Mouse (Mus musculus): ENCODE data around the gene Esrrg.

Esrrg gene

DNA sequence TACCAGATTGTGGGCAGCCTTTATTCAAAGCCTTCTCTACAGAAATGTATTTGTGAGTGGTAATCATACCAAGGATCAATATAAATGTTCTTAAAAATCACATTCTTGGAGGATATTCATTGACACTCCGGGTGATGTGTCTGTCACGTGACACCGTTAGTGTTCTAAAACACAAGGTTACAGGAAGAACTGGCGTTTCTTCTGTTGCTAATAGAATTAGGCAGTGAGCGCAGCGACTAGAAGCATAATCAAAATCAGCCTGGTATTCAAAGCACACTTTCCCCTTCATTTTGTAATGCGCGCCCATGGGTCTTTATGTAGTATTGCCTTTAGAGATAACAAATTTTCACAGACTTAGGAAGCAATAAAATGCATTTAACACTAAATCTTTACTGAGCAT, 420.6 kb downstream of the Esrrg start:
- TF ChIP-seq GATA4 (IDR thresholded peaks at IDR 0.05; ENCODE audit: insufficient replicate concordance, low read length), result no peak

DNA sequence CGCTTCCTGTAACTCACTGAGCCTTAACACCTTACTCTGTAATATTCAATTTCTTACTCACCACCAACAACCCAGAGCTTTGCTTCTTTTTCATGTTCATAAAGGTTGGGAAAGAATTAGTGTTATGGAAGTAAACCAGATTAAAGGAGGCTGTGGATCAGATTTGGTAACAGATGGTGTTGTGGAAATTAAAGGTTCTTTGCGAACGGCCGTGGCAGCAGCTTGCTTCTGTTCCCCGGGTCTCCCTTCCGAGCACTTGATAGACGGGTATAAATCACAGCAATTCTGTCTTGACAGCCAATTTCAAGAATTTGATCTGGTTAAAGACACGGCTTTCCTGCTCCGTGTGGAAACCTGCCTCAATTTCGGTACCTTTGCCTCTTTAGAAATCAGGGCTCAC, 421.5 kb downstream of the Esrrg start:
- no peak for TF ChIP-seq GATA4 (IDR thresholded peaks at IDR 0.05; ENCODE audit: insufficient replicate concordance, low read length)

DNA sequence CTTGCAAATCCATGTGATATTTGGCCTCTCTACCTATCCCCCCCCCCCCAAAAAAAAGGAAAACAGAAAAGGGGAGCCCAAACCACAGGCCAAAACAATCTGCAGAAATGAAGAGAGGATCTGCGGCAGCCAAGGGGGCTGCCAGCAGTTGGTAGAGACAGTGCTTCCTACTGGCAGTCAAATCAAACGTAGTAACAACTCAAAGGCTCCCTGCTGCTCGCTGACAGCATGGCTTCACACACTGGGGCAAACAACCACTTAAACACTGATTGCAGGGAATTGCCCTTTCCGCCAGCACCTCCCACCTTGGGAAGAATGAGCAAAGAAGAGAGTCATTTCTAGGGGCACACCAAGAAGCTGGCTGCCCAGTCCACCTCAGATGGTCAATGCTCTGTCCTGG, 422.7 kb downstream of the Esrrg start:
- TF ChIP-seq GATA4 (IDR thresholded peaks at IDR 0.05; ENCODE audit: insufficient replicate concordance, low read length), result no peak

DNA sequence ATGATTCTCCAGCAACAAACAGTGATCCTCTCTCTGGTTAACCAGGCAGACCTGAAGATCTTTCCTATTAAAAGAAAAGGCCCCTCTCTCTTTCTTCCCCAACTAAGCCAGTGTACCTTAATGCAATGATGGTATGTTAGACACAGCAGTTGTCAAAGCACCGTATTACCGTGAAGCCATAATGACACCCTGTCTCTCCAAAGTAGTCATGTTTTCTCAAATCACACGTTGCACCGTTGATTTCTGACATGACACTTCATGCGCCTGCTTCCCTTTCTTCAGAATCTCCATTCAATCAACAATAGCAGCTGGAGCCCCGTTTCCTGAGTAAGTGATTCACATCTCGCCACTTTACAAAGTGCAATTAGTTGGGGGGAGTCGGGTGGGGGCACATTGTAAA, 427.4 kb downstream of the Esrrg start:
- no peak for TF ChIP-seq GATA4 (IDR thresholded peaks at IDR 0.05; ENCODE audit: insufficient replicate concordance, low read length)

DNA sequence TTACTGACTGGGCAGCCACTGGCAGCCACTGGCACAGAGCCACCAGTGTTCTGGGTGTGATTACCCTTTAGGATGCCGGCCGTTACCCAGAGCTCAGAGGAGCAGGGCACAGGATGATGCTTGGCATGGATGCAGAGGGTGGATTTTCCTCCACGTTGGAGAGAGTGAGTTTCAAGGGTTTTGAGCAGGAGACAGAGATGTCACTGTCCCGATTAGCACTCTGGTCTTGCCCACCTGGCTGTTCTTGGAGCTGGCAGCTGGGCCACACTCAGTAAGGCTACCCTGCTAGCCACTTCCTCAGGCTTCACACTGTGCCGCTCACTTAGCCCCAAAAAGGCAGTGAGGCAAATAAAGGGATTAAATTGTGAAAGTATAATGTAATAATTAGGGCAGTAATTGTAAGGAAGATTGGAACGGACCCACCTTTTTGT, 438.1 kb downstream of the Esrrg start:
- no peak for TF ChIP-seq GATA4 (IDR thresholded peaks at IDR 0.05; ENCODE audit: insufficient replicate concordance, low read length)

DNA sequence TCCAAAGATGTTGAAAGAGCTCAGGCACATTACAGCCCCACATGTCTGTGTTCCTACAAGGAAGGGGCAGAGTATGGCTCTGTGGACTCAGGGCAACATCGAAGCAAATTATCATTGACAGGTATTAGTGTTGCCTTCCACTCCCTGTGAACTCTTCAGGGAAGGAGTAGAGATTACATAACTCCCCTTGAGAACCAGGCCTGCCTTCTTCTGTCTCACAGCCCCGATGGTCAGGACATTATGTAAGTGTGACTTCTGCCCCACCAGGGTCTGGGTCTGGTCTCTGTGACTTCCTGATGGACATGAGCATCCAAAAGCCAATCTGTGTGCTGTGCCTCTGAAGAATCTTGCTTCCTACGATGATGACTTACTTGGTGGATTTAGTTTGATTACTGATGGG, 438.6 kb downstream of the Esrrg start:
- TF ChIP-seq GATA4 (IDR thresholded peaks at IDR 0.05; ENCODE audit: insufficient replicate concordance, low read length), result no peak

DNA sequence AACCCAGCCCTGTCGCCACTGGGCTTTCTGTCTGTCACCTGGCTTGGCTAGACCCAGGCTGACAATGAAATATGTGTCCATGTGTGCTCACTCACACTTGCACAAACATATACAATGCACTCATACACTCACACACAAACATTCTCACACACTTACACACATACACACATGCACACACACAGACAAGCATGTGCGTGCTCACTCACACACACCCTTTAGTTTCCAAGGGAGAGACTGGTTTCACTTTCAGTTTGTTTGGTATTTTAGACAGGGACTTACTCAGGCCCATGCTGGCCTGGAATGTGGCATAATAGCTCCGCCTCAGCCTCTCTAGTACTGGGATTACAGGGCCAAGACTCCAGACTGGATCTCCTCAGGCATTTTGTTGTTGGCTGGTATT, 447.3 kb downstream of the Esrrg start:
- TF ChIP-seq GATA4 (IDR thresholded peaks at IDR 0.05; ENCODE audit: insufficient replicate concordance, low read length), result no peak

DNA sequence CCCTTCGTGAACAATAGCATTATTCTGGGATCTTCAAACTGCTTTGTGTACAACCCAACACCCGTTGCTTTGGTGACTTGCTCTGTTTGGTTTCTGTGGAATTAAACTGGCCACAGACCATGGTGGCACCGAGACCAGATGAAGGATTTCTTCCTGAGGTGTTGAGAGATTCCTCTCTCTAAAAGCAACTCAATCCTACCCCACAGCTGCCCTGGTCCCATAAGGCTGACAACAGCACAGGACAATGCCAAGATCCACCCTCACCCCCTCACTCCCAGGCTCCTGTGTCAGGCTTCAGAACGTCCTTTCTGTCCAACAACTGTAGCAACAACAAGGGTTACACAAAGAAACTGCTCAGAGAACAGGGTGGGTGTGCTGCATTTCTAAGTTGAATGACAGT, 449.3 kb downstream of the Esrrg start:
- TF ChIP-seq GATA4 (IDR thresholded peaks at IDR 0.05; ENCODE audit: insufficient replicate concordance, low read length), result no peak

DNA sequence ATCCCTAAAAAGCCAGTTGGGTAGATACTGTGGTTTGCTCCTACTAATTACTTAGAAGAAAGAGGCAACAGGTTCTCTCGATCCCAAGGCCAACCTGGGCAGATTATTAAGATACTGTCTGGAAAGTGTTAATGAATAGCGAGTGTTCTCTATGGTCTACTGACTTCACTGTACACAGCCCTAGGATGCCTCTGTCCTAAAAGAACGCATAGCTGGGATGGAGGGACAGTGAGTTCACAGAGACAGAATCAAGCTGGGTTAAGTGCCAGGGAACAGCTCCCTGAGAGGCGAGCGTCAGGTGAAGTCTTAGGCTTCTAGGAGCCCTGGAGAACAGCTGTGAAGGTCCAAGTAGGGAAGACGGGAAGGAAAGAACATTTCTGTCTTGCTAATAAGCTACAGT, 450.4 kb downstream of the Esrrg start:
- no peak for TF ChIP-seq GATA4 (IDR thresholded peaks at IDR 0.05; ENCODE audit: insufficient replicate concordance, low read length)

DNA sequence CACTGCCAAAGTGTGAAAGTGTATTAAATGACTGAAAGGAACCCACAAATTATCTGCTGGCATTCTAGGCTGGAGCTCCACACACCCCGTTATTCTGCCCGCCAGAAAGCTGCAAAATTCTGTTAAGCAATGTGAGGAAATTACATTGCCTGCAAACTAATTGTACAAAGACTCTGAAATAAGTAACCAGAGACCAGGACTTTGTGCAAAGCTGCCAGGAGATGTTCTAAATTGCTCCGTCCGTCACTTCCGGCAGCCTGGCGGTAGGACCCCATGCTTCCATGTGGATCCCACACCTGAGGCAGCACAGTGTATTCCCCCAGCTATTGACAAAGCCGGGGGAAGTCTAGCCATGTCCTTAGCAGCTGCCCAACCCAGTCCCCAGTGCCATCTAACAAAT, 451.9 kb downstream of the Esrrg start:
- no peak for TF ChIP-seq GATA4 (IDR thresholded peaks at IDR 0.05; ENCODE audit: insufficient replicate concordance, low read length)

DNA sequence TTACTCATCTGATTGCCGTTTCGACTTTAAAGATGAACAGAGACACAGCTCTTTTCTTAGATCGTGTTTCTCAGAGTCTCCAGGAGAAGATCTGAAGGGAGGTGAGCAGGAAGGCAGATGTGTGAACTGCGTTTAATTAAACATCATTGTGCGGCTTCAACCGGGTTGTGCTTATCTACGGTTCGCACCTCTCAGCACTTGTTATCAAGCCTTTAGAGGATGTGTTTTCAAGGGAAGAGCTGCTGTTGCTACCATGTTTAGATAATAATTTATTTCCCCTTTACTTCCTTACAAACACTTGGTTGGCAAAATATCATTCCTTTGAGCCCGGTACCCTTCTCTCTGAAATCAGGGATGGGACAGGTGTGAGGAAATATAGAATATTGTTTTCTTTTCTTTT, 460.2 kb downstream of the Esrrg start:
- TF ChIP-seq GATA4 (IDR thresholded peaks at IDR 0.05; ENCODE audit: insufficient replicate concordance, low read length), result no peak

DNA sequence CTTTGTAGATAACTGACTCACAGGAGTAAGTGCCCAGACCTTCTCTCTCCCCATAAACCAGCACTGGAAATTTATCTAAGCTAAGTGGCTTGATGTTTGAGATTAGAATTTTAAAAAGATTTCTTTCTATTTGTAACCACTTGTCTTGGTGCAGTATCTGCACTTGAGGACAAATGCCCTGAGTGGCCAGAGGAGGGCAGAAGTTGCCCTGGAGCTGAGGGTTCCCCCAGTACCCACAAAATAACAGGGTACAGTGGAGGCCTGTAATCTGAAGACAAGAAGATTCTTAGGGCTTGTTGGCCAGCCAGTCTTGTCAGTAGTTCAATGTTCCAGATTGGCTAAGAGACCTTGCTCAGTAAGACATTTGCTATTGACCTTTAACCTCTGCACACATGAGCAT, 461.3 kb downstream of the Esrrg start:
- no peak for TF ChIP-seq GATA4 (IDR thresholded peaks at IDR 0.05; ENCODE audit: insufficient replicate concordance, low read length)

DNA sequence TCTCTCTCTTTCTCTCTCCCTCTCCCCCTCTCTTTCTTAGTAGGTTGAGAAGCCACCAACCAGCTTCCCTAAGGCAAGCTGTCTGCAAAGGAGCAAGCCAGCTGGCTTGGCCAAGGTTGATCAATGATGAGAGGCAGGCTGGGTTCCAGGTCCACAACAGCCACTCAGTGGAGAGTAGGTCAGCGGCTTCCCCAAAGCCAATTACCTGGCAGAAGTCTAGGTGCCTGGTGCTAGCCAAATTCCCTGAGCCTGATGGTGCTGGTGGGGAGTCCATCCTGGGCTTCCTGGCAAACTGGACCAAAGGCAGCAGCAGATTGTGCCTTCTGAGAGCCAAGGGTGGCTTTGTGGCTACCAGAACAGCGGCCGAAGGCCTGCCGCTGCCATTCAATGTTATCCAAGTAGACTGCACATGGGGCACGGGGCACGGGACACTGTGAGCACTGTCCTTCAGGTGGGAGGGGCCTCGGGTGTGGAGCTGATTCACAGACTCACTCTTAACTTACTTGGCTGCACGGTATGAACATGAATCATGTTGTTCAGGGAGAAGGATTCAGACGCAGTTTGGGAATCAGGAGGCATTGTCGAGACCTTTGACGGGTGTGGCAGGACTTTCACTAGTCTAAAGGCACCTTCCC, 469.1 kb downstream of the Esrrg start:
- TF ChIP-seq GATA4 (IDR thresholded peaks at IDR 0.05; ENCODE audit: insufficient replicate concordance, low read length), result no peak

DNA sequence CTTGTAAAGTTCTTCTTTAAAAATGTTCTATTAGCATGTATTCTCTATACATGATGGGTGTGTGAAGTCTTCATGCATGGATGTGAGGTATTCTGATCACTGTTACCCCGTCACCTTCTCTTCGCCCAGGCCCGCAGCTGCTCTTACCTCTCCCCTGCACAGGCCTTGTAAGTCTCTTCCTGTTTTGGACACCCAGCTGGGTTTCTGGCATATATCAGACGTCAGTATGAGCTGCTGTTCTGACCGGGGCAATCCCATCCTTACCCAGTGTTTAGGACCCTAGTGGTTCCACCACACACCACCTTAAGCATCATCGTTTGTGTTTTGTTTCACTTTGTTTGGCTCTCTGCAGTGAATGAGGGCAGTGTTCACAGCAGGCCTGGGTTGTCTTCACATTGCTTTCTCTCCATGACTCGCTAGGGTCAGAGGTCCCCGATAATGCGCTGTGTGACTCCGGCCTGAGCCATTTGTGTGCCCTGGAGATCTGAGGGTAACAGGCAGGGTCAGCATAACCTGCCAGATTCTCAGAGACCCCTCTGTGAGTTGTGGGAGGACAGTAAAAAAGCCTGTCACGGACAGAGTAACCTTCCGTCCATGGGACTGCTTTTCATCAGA, 471.8 kb downstream of the Esrrg start:
- no peak for TF ChIP-seq GATA4 (IDR thresholded peaks at IDR 0.05; ENCODE audit: insufficient replicate concordance, low read length)

DNA sequence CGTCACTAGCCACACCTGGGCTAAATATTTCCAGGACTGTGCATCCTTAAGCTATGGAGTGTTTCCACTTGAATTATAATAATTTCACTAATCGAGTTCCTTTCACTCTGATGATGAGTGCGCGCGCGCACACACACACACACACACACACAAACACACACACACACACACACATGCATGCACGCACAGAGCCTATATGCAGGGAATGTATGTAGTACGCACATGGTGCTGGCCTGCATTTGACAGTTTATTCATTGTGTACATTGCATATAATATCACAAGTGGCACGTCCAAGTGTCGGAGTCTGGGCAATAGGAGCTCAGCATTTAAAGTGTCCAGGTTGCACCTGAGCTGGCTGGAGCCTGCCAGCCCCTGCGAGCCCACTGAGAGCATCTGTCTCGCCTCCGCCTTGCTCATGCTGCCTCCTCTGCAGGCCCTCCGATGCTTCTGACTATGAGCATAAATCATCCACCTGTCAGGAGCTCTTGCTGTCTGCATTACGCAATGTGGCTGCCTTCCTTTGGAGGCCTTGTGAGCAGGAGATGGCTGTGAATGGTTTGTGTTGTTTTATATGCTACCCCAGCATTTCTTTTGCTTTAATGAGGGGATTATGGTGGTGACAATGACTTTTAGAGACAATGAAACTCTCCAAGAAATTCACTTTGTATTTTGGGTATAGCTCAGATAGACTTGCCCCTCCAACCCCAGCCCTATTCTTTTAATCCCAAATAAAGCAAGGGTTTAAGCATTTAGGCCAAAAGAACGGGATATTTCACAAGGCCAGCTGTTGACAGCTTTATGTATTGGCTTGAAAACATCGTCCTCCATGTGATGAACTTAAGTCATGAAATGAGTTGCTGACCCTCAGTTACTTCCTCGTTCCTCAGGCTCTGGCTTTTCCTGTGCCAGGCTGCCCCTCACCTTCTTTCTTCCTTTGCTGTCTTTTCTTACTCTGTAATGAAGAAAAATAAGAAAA, 474.4 kb downstream of the Esrrg start:
- no peak for TF ChIP-seq GATA4 (IDR thresholded peaks at IDR 0.05; ENCODE audit: insufficient replicate concordance, low read length)
